In genomic region chr10:8839956-8840355, GRCm38 (mm10) we compare ENCODE assay signal across 19 mouse cellular contexts.
"Had no signal": no experiment of that assay in that cellular context is flagged by ENCODE, and none has a peak within 500 bp of the region (broad histone marks: within the 10 kb centered on the region; RNA-seq: fewer than 3 reads in every experiment).

No protein-coding gene starts in this region.

- H3K4me1 ChIP-seq: liver, embryonic 15.5 days had no signal

- H3K4me2 ChIP-seq: limb, embryonic 13.5 days; liver, embryonic 12.5 days; liver, embryonic 15.5 days had no signal

- H3K27me3 ChIP-seq: limb, embryonic 13.5 days; liver, embryonic 12.5 days; liver, embryonic 15.5 days had no signal

- ATAC-seq: intestine, postnatal 0 days; liver, embryonic 12.5 days had no signal

- H3K36me3 ChIP-seq: liver, embryonic 12.5 days; liver, embryonic 15.5 days had no signal

- H3K27ac ChIP-seq: limb, embryonic 10.5 days; limb, embryonic 13.5 days; liver, embryonic 12.5 days; liver, embryonic 15.5 days; macrophage; stomach, postnatal 0 days had no signal

- DNase-seq: kidney, adult 2 months; kidney, postnatal 10 days; kidney, postnatal 36 days; liver; lung, adult 18-20 months; lung, postnatal 14 days; right cerebral cortex, adult 18-20 months; right cerebral cortex, postnatal 14 days; right cerebral cortex, postnatal 4 days; thymus, adult 2 months; thymus, postnatal 14 days; thymus, postnatal 4 days had no signal

- H3K9me3 ChIP-seq: limb, embryonic 10.5 days; limb, embryonic 13.5 days; liver, embryonic 12.5 days; liver, embryonic 15.5 days had no signal

- H3K4me3 ChIP-seq: limb, embryonic 10.5 days; limb, embryonic 13.5 days; liver, embryonic 12.5 days; liver, embryonic 15.5 days had no signal

- H3K9ac ChIP-seq: limb, embryonic 13.5 days; liver, embryonic 12.5 days; liver, embryonic 15.5 days had no signal
